Mouse (Mus musculus) cerebellum, adult 2 months (tissue): ENCODE data around the gene Sgpl1. TPM values are rescaled to one million over a fixed set of nuclear protein-coding genes. Genes with fewer than 3 reads are reported as not detected.
A peak's percentile ranks its signal among the peaks of the same experiment; 100 is the strongest.

ENCODE experiments used
- DNase-seq, 2 experiments: peaks; one replicate each; pipeline ENCODE4 v3.0.0; 2021
- H3K27ac ChIP-seq: fragments of 200-500 bp; 2 replicates; pipeline ENCODE4 v1.5.1; 2012; ENCODE audit warnings: low read length, control low read depth, inconsistent platforms; ENCODE audit not compliant: insufficient read depth
- H3K27me3 ChIP-seq: fragments of 200-500 bp; 2 replicates; pipeline ENCODE4 v1.6.1; 2012; ENCODE audit warnings: inconsistent platforms, mild to moderate bottlenecking, low read length, moderate library complexity; ENCODE audit not compliant: control insufficient read depth, insufficient read depth
- H3K4me1 ChIP-seq: fragments of 200-500 bp; 2 replicates; pipeline ENCODE4 v1.6.1; 2011; ENCODE audit warnings: low read length; ENCODE audit not compliant: control insufficient read depth, insufficient read depth
- H3K4me3 ChIP-seq: fragments of 200-500 bp; replicated peaks from 2 replicates; pipeline ENCODE3; 2011; ENCODE audit warnings: mild to moderate bottlenecking, low read depth, low read length, control low read depth; ENCODE audit not compliant: insufficient read depth
- CTCF ChIP-seq: fragments of 200-500 bp; IDR thresholded peaks from 2 replicates; pipeline ENCODE4 v1.5.1; 2011; ENCODE audit warnings: low read depth, mild to moderate bottlenecking, control low read depth, low read length, moderate library complexity, borderline replicate concordance; ENCODE audit not compliant: insufficient read depth
- POLR2A ChIP-seq: fragments of 200-500 bp; IDR thresholded peaks from 2 replicates; pipeline ENCODE4 v1.6.1; 2011; ENCODE audit warnings: low read length, control low read depth, borderline replicate concordance; ENCODE audit not compliant: insufficient read depth
- WGBS: fragments of 180-500 bp; shearing (Covaris S2); methylation state at CpG from one replicate; pipeline ENCODE4 v1.1.7; 2018; 5-methylcytosine and 5-hydroxymethylcytosine counted together
- polyA plus RNA-seq: library from polyadenylated mRNA; depleted of rRNA; stranded (reverse); fragments of >200 nt; gene quantifications from 2 replicates; pipeline ENCODE4 v1.2.3, GENCODE M21; 2012

The Sgpl1 gene
- polyA plus RNA-seq, 1 experiment, result 39.6 TPM

DNA sequence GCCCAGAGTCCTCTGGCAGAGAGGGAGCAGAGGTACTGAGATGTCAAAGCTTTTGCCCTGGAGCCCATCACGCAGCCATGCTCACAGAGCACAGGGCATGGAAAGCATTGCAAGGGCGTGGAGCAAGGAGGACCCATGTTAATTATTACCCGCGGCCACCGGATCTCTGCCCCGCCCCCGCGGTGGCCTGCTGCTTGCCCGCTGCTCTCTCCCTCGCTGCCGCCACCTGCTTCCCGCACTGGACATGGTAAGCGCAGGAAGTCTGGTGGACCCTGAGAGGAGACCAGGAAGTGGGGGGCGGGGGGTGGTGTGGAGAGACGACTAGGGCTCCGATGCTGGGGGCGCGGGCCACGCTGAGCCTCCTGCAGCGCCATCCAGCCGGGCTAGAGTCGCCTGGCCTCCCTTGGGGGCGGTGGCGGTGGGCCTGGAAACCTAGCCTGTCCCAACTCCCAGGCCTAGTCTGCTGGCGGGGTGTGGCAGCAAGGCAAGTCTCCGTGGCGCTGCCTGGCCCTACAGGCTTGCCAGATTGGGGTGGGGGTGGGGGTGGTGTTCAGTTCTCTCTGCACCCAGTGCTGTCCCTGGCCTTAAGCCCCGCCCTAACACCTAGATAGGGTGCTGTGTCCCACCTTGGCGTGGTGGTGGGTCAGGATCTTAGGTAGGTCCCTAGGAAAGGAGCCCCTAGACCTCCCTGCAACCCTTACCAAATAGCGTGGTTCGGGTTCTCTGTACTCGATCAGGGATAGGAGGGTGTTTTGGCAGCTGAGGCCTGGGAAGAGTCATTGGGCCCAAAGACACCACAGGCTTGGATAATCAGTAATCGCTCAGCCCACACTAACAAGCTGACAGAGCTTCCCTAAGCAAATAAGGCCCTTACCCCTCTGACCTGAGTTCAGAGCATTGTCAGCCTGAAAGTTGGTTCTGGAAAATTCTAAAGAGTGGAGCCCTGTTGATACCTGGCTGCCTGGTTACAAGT, 58.0 kb downstream of the Sgpl1 start, which contains the start of gene Pcbd1:
Gene Pcbd1, plus strand, starts transcription at position 162 of the 973 bp plus-strand sequence.
- peaks cover 15% of the 10 kb centered on the region for H3K4me1 ChIP-seq
- 15% methylated on average over 33 of the region's 33 CpGs for WGBS
- no peak for TF ChIP-seq POLR2A
- no peaks in the 10 kb centered on the region for H3K27me3 ChIP-seq
- peak within 1 kb of the TSS; percentile 60 for H3K27ac ChIP-seq
- peak within 1 kb of the TSS; percentile 51 for H3K4me3 ChIP-seq
- peak; percentile 63 to 66 for DNase-seq

DNA sequence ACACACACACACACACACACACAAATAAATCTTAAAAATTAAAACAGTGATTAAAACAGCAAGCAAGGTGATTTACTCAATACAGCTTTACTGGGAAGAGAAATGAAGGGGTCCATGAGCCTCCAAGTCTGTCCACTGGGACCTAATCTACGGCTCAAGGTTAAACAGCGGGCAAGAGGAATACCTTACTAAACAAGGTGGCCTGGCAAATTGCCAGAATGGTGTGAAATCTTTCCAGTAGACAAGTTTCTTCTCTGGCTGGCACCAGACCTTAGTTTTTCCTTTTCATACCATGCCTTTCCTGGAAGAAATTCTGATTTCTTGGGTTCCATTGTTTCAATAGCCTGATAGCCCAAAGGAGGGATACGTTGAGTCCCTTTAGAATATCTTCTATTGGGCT, 59.0 kb downstream of the Sgpl1 start:
- Histone ChIP-seq H3K27me3 (no peaks in the 10 kb centered on the region), H3K4me1 (peaks cover 15% of the 10 kb centered on the region), H3K4me3 (no peak overlapping the region), H3K27ac (no peak overlapping the region)
- no peak for TF ChIP-seq POLR2A
- no peak for TF ChIP-seq CTCF
- WGBS, result 94% methylated on average over 3 of the region's 3 CpGs
- no peak for DNase-seq

DNA sequence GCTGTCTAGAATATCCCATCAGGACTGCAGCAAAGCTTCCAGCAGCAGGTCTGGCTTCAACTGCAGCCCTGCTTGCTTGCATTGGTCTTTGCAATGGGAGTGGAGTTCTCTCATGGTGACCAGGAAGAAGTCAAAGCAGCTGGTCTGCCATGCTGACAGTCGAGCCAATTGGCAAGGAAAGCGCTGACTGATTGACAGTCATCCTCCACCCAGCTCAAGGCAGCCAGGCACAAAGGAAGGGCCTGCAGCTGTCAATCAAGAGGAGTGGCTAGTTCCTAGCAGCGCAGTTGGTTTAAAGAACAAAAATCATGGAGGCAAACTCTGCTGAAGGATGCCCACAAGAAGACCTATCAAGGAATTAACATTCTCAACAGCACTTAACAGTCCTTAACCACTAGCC, 61.0 kb downstream of the Sgpl1 start:
- no peaks in the 10 kb centered on the region for H3K27me3 ChIP-seq
- 55% methylated on average over 3 of the region's 3 CpGs for WGBS
- TF ChIP-seq POLR2A (no peak), CTCF (no peak)

DNA sequence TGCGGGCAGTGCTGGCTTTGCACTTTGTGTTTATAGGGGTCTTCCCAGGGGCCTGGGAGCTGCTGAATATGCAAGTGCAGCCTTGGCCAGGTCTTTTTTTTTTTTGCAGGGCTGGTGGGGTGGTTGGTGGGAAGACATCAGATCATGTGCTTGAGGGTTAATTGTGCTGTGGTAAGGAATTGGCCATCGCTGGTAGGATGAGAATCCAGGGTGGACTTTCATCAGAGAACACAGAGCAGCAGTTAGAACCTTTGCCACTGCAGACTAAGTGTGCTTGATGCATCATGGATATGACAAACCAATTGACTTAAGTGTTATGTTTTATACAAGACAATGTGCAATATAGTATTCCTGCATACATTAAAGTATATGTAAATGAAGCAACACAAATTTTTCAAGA, 62.1 kb downstream of the Sgpl1 start:
- DNase-seq, result no peak
- TF ChIP-seq CTCF (no peak), POLR2A (no peak)
- Histone ChIP-seq H3K27me3 (no peaks in the 10 kb centered on the region), H3K4me3 (no peak overlapping the region), H3K4me1 (peaks cover 13% of the 10 kb centered on the region), H3K27ac (no peak overlapping the region)
- 99% methylated on average over 2 of the region's 2 CpGs for WGBS

More for the DNA sequence above, 61.0 kb downstream of the Sgpl1 start:
- no peak overlapping the region for H3K27ac ChIP-seq
- no peak for DNase-seq
- H3K4me1 ChIP-seq, result peaks cover 15% of the 10 kb centered on the region
- H3K4me3 ChIP-seq, result no peak overlapping the region

DNA sequence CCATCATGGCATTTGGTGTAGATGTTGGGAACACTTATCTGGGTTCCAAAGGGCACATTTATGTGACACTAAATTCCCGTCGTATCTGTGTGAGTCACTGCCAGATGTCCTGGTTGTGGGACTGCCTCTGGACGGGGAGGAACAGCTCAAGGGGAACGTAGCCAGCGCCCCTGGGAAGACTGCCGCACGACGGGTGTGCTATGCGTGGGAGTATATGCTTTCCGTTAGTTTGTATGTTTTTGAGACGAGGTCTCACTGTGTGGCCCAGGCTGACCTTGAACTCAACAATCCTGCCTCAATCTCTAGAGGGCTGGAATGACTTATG, 66.6 kb downstream of the Sgpl1 start:
- TF ChIP-seq CTCF, result no peak
- no peak for TF ChIP-seq POLR2A
- no peak for DNase-seq
- H3K4me1 ChIP-seq, result no peaks in the 10 kb centered on the region
- no peak overlapping the region for H3K4me3 ChIP-seq
- 86% methylated on average over 11 of the region's 11 CpGs for WGBS
- no peaks in the 10 kb centered on the region for H3K27me3 ChIP-seq
- H3K27ac ChIP-seq, result no peak overlapping the region

DNA sequence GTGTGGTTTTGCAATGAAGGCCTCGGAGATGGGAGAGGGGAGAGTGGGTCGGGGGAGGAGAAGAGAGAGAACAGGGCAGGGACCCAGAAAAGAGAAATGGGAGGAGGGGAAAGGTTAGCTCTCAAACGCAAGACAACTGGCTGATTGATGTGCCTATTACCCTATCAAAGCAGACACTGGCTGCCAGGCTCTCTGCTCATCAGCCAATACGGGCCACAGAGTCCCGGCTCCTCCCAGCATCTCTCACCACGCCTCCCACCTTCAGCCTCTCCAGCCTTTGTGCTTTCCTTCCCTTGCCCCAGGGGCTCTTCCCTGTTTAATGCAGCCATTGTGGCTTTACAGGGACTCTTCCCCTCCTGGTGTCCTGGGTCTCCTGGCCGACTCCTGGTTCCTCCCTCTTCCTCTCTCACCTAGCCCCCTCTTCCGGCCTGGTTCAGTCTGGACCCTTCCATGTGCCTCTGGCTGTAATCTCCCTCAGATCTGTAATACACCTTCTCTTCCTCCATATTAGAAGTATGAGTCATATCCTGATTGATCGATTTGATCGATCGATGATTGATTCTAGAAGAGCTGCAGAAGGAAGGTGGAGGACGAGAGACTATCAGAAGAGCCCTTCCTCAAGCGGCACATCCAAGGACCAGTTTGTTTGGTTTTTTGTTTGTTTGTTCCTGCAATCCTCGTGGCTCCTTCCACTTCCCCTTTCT, 67.1 kb downstream of the Sgpl1 start:
- no peak overlapping the region for H3K27ac ChIP-seq
- no peaks in the 10 kb centered on the region for H3K4me1 ChIP-seq
- 49% methylated on average over 14 of the region's 14 CpGs for WGBS
- TF ChIP-seq CTCF (no peak), POLR2A (no peak)
- peak overlapping the region; percentile 33 for H3K4me3 ChIP-seq
- peak in 1 of 2 experiments; percentile 74 for DNase-seq
- H3K27me3 ChIP-seq, result no peaks in the 10 kb centered on the region

DNA sequence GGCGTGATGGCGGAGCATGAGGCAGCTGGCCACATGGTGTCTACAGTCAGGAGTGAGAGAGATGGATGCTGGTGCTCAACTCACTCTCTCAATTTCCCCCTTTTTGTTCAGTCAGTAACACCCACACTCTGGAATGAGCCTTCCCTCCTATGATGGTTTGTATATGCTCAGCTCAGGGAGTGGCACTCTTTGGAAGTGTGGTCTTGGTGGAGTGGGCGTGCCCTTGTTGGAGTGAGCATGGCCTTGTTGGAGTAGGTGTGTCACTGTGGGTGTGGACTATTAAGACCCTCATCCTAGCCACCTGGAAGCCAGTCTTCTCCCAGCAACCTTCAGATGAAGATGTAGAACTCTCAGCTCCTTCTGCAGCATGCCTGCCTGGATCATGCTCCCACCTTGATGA, 71.9 kb downstream of the Sgpl1 start:
- 0 out of 2 replicates have a peak, but pooled peaks cover 2% of the 10 kb centered on the region for H3K4me1 ChIP-seq
- H3K27ac ChIP-seq, result no peak overlapping the region
- no peaks in the 10 kb centered on the region for H3K27me3 ChIP-seq
- H3K4me3 ChIP-seq, result no peak overlapping the region
- no peak for DNase-seq
- WGBS, result 95% methylated on average over 3 of the region's 3 CpGs
- TF ChIP-seq CTCF (no peak), POLR2A (no peak)
